Mouse (Mus musculus) CH12.LX (cell line): ENCODE results near the gene Wnt2. TPM values are rescaled to one million over a fixed set of nuclear protein-coding genes. Genes with fewer than 3 reads are reported as not detected.

ENCODE experiments used
- DNase-seq: peaks from one replicate; pipeline ENCODE4 v3.0.0-alpha.2; 2013; ENCODE audit errors: extremely low read depth
- H3K27ac ChIP-seq: 2 replicates; pipeline ENCODE4 v1.5.1; 2012; ENCODE audit warnings: low read depth, mild to moderate bottlenecking, control low read depth, moderate library complexity; ENCODE audit not compliant: insufficient read depth
- H3K27me3 ChIP-seq: replicated peaks from 2 replicates; pipeline ENCODE3; 2012; ENCODE audit warnings: inconsistent platforms
- H3K36me3 ChIP-seq, 2 experiments: replicated peaks in 1 of 2; 2 replicates each; pipeline versions ENCODE3 to v1.6.1; 2012; ENCODE audit warnings: inconsistent platforms in 1 of 2, low read length in 1 of 2, mild to moderate bottlenecking in 1 of 2, mixed read lengths in 1 of 2, moderate library complexity in 1 of 2; ENCODE audit not compliant: control insufficient read depth in 1 of 2, insufficient read depth in 1 of 2
- H3K4me1 ChIP-seq, 2 experiments: 2 replicates each; pipeline ENCODE4 v1.6.1; 2012; ENCODE audit warnings: inconsistent platforms in 1 of 2, moderate library complexity in 1 of 2; ENCODE audit not compliant: insufficient read depth in 2 of 2, control insufficient read depth in 1 of 2
- H3K4me2 ChIP-seq: 2 replicates; pipeline ENCODE4 v1.6.1; 2012; ENCODE audit warnings: low read depth, mild to moderate bottlenecking, control low read depth; ENCODE audit not compliant: poor library complexity, insufficient read depth, severe bottlenecking
- H3K4me3 ChIP-seq, 3 experiments: fragments of 150-350 bp in 1 of 3; sonication (generic) in 1 of 3; replicated peaks in 1 of 3; 2 replicates each; pipeline versions ENCODE3 to v1.5.1; 2011 to 2012; ENCODE audit warnings: low read depth in 2 of 3, low read length in 2 of 3, mild to moderate bottlenecking in 2 of 3, moderate library complexity in 2 of 3, control low read depth in 1 of 3, improper control_type of control experiment in 1 of 3, inconsistent platforms in 1 of 3, mixed read lengths in 1 of 3; ENCODE audit not compliant: poor library complexity in 1 of 3
- H3K79me2 ChIP-seq: replicated peaks from 2 replicates; pipeline ENCODE4 v1.6.1; 2012; ENCODE audit warnings: mild to moderate bottlenecking, moderate library complexity; ENCODE audit not compliant: control insufficient read depth, poor library complexity, insufficient read depth, severe bottlenecking; ENCODE audit errors: extremely low read depth
- H3K9ac ChIP-seq: 2 replicates; pipeline ENCODE4 v1.6.1; 2012; ENCODE audit warnings: low read depth, mild to moderate bottlenecking, control low read depth, moderate library complexity; ENCODE audit not compliant: insufficient read depth
- H3K9me3 ChIP-seq: replicated peaks from 2 replicates; pipeline ENCODE3; 2012; ENCODE audit warnings: low read length, inconsistent platforms, mixed read lengths
- CHD2 ChIP-seq: IDR thresholded peaks from 2 replicates; pipeline ENCODE4 v1.6.1; 2011; ENCODE audit warnings: low read length, improper control_type of control experiment
- ELF1 ChIP-seq: IDR thresholded peaks from 2 replicates; pipeline ENCODE4 v1.6.1; 2014; ENCODE audit warnings: low read depth, mild to moderate bottlenecking, inconsistent platforms, low read length, improper control_type of control experiment
- ETS1 ChIP-seq: conservative IDR thresholded peaks from 2 replicates; pipeline ENCODE4 v1.6.1; 2012; ENCODE audit warnings: low read depth, mild to moderate bottlenecking, inconsistent platforms, low read length, improper control_type of control experiment, moderate library complexity
- GABPA ChIP-seq: IDR thresholded peaks from 2 replicates; pipeline ENCODE4 v1.6.1; 2012; ENCODE audit warnings: low read depth, low read length, improper control_type of control experiment, inconsistent platforms; ENCODE audit not compliant: insufficient replicate concordance
- MAFK ChIP-seq: IDR thresholded peaks from 2 replicates; pipeline ENCODE4 v1.6.1; 2011; ENCODE audit warnings: low read length, improper control_type of control experiment; ENCODE audit not compliant: insufficient replicate concordance
- MAX ChIP-seq: IDR thresholded peaks from 2 replicates; pipeline ENCODE4 v1.6.1; 2011; ENCODE audit warnings: low read length, improper control_type of control experiment
- MAZ ChIP-seq: IDR thresholded peaks from 2 replicates; pipeline ENCODE4 v1.6.1; 2012; ENCODE audit warnings: low read depth, mild to moderate bottlenecking, inconsistent platforms, low read length, improper control_type of control experiment, moderate library complexity
- MXI1 ChIP-seq: IDR thresholded peaks from 2 replicates; pipeline ENCODE4 v1.6.1; 2011; ENCODE audit warnings: mild to moderate bottlenecking, low read depth, low read length, improper control_type of control experiment
- PAX5 ChIP-seq: IDR thresholded peaks from 2 replicates; pipeline ENCODE4 v1.6.1; 2012; ENCODE audit warnings: low read length, inconsistent platforms, mixed read lengths
- POLR2A ChIP-seq: IDR thresholded peaks from 2 replicates; pipeline ENCODE4 v1.6.1; 2011; ENCODE audit warnings: low read depth, mild to moderate bottlenecking, improper control_type of control experiment, low read length
- RAD21 ChIP-seq: IDR thresholded peaks from 2 replicates; pipeline ENCODE4 v1.6.1; 2011; ENCODE audit warnings: low read depth, mild to moderate bottlenecking, low read length, improper control_type of control experiment, moderate library complexity
- RCOR1 ChIP-seq: conservative IDR thresholded peaks from 2 replicates; pipeline ENCODE4 v1.6.1; 2012; ENCODE audit warnings: low read depth, mild to moderate bottlenecking, inconsistent platforms, low read length, improper control_type of control experiment
- SIN3A ChIP-seq: IDR thresholded peaks from 2 replicates; pipeline ENCODE4 v1.6.1; 2012; ENCODE audit warnings: low read length, improper control_type of control experiment, inconsistent platforms
- TCF12 ChIP-seq: IDR thresholded peaks from 2 replicates; pipeline ENCODE4 v1.6.1; 2014; ENCODE audit warnings: low read depth, mild to moderate bottlenecking, inconsistent platforms, low read length, improper control_type of control experiment
- UBTF ChIP-seq: IDR thresholded peaks from 2 replicates; pipeline ENCODE4 v1.6.1; 2012; ENCODE audit warnings: low read depth, mild to moderate bottlenecking, inconsistent platforms, low read length, improper control_type of control experiment, moderate library complexity
- ZKSCAN1 ChIP-seq: IDR thresholded peaks from 2 replicates; pipeline ENCODE4 v1.6.1; 2012; ENCODE audit warnings: low read depth, inconsistent platforms, low read length, improper control_type of control experiment, borderline replicate concordance
- ZMIZ1 ChIP-seq: IDR thresholded peaks from 2 replicates; pipeline ENCODE4 v1.6.1; 2012; ENCODE audit warnings: low read depth, mild to moderate bottlenecking, inconsistent platforms, low read length, improper control_type of control experiment
- dilution Hi-C: fragments of 300-500 bp; cut with MboI; formaldehyde crosslinking; loops from 2 replicates; pipeline ENCODE4 v1.14.3; 2020; ENCODE audit warnings: low sequenced_read_pairs; ENCODE audit not compliant: extremely low pct_unique_long_range_greater_than_20kb, extremely low pct_ligation_motif_present
- in situ Hi-C: fragments of 300-500 bp; cut with MboI; formaldehyde crosslinking; loops from 3 replicates; pipeline ENCODE4 v1.14.3; 2019; ENCODE audit warnings: low sequenced_read_pairs, low pct_ligation_motif_present, low pct_unique_long_range_greater_than_20kb, mixed read lengths
- polyA plus RNA-seq: library from polyadenylated mRNA; unstranded; fragments of >175 nt; gene quantifications from 2 replicates; pipeline ENCODE4 v1.2.1, GENCODE M21; 2012; ENCODE audit warnings: low read depth; ENCODE audit not compliant: insufficient read length
- total RNA-seq, 2 experiments: library from RNA; depleted of rRNA; stranded (reverse); fragments of 300-350 nt in 1 of 2; fragments of >200 nt in 1 of 2; gene quantifications; 2 replicates each; pipeline ENCODE4 v1.2.3; 2012 to 2014

The Wnt2 gene
- total and polyA plus RNA-seq, 3 experiments = not detected

- TF ChIP-seq CHD2 (no peak), POLR2A (no peak), ELF1 (no peak)
Measured at GRCm38 (mm10) chr6:18076986-18077385, 46.6 kb upstream of the Wnt2 start.

GRCm38 (mm10) chr6:18076577-18076976 lies 46.2 kb upstream of the Wnt2 start:
- Histone ChIP-seq H3K4me1 (no peaks in the 10 kb centered on the region), H3K9ac (no peak overlapping the region)
- TF ChIP-seq RCOR1 = no peak
- TF ChIP-seq TCF12 = no peak
- no peak for TF ChIP-seq MAX
- TF ChIP-seq RAD21 = no peak
- no peak for TF ChIP-seq SIN3A
- no peak for TF ChIP-seq MXI1
- TF ChIP-seq ETS1 = no peak
- no peak for TF ChIP-seq ZKSCAN1
- no peak for TF ChIP-seq CHD2
- TF ChIP-seq ZMIZ1 = no peak
- TF ChIP-seq MAFK = no peak
- no peak for TF ChIP-seq PAX5
- TF ChIP-seq UBTF = no peak
- no peak for TF ChIP-seq GABPA
- no peak for TF ChIP-seq MAZ

More at GRCm38 (mm10) chr6:18076986-18077385, 46.6 kb upstream of the Wnt2 start:
- Histone ChIP-seq H3K9me3 (no peaks in the 10 kb centered on the region), H3K4me2 (no peak overlapping the region), H3K27ac (no peak overlapping the region), H3K79me2 (no peaks in the 10 kb centered on the region), H3K36me3 (no peaks in the 10 kb centered on the region), H3K4me3 (no peak overlapping the region), H3K9ac (no peak overlapping the region), H3K27me3 (no peaks in the 10 kb centered on the region), H3K4me1 (no peaks in the 10 kb centered on the region)
- dilution Hi-C loops (no loop called here), in situ Hi-C loops (loop anchor here (25.0 kb wide), 1 partner anchor 285 kb away; no protein-coding TSS in a partner anchor)
- no peak for DNase-seq

More at GRCm38 (mm10) chr6:18076577-18076976, 46.2 kb upstream of the Wnt2 start:
- Histone ChIP-seq H3K4me3 (no peak overlapping the region), H3K36me3 (no peaks in the 10 kb centered on the region), H3K9me3 (no peaks in the 10 kb centered on the region), H3K4me2 (no peak overlapping the region), H3K27me3 (no peaks in the 10 kb centered on the region), H3K27ac (no peak overlapping the region), H3K79me2 (no peaks in the 10 kb centered on the region)
- in situ Hi-C loops (loop anchor here (25.0 kb wide), 1 partner anchor 286 kb away; no protein-coding TSS in a partner anchor), dilution Hi-C loops (no loop called here)
- no peak for DNase-seq
